Mouse (Mus musculus): ENCODE measurements around the gene Epha8. TPM values are rescaled to one million over a fixed set of nuclear protein-coding genes. Genes with fewer than 3 reads are reported as not detected.

Epha8 gene
- polyA plus RNA-seq (2015; fragmentation: Nextera tagmentation; extraction: Ambion mirVana): 4.6 and 5.1 TPM in 2 replicates

DNA sequence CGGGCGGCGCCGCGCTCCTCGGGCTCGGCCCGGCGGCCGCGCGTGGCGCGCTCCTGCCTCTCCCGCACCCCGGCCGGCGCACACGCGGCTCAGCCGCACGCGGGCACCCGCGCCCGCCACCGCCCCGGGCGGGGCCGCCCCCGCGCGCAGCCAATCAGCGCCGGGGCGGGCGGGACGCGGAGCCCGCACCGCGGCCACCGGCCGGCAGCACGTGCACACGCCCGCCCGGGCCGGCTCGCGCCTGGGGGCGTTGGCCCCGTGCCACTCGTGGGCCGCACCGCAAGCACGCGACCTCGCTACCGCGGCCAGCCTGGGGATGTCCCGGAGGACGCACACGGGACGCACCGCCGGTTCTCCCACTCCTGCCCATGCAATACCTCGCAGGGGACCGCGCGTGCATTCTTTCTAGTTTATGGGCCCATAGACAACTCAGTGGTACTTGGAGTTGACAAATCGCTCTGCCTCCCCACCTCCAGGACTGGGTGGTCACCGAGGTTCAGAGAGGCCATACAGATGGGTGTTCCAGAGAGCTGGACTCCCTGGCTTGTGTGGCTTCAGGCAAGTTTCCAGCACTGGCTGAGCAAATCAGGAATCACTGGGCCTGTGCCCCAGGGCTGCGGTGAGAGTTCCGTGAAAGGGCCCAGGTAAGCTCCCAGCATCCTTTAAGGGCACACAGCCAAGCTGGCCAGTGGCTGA, at the start of gene Epha8:
Gene Epha8 (minus strand): TSS at position 66 of the 696 bp plus-strand sequence.
- WGBS: 2% methylated on average over 59 of the region's 75 CpGs
- Histone ChIP-seq H3K4me3 (peak within 1 kb of the TSS; percentile 55), H3K4me2 (replicated peaks) (peak within 1 kb of the TSS; percentile 90), H3K27ac (replicated peaks) (no peak within 1 kb of the TSS), H3K4me1 (peaks cover 15% of the 10 kb centered on the region), H3K9me3 (no peaks in the 10 kb centered on the region), H3K36me3 (no peaks in the 10 kb centered on the region), H3K27me3 (peaks cover 41% of the 10 kb centered on the region), H3K9ac (replicated peaks) (peak within 1 kb of the TSS; percentile 48)
- ATAC-seq (replicated peaks): peak; percentile 68

DNA sequence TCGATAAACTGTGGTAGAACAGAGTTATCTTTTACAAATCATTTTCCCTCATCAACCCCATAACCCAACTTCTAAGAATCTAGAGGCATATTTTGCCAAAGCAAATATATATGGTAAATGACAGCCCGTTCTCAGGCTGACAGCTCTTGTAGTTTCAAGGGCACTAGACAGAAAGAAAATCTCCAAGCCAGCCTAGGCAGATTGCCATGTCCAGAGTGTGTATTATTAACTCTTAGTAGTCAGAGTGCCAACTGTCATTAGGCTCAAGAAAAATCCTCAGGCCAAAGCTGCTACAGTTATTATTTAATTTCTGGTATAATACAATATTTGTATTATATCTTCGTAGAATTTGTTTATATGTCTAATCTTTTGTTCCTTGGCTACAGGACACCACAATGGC, 45.2 kb upstream of the Epha8 start:
- Histone ChIP-seq H3K36me3 (no peaks in the 10 kb centered on the region), H3K27me3 (no peaks in the 10 kb centered on the region), H3K9me3 (no peaks in the 10 kb centered on the region), H3K4me1 (peaks cover 10% of the 10 kb centered on the region; the same call in 1 of the 2 replicates), H3K9ac (replicated peaks) (no peak overlapping the region), H3K4me3 (no peak overlapping the region), H3K4me2 (replicated peaks) (no peak overlapping the region), H3K27ac (replicated peaks) (no peak overlapping the region)
- no peak for ATAC-seq (replicated peaks)
- WGBS: 69% methylated on average over 3 of the region's 3 CpGs

DNA sequence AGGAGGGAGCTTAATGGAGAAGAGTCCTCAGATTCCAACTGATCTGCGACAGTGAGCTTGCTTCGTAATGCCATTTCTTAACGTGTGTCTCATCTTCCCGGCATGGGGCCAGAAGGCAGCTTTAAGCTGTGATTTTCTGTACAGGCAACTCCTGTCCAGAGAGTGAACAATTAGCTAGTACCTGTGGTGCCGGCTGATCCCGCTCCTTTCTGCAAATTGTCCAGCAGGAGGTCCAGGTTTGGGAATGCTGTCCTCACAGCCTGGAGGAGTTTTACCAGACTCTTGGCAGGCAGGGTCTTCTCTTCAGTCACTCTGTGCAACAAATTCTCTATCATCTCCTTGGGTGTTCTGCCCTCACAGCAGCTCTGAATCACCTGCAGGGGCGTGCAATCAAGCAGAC, 44.4 kb upstream of the Epha8 start:
- Histone ChIP-seq H3K4me1 (peaks cover 10% of the 10 kb centered on the region; the same call in 1 of the 2 replicates), H3K9me3 (no peaks in the 10 kb centered on the region), H3K27ac (replicated peaks) (no peak overlapping the region), H3K27me3 (no peaks in the 10 kb centered on the region), H3K4me3 (no peak overlapping the region), H3K36me3 (peaks cover 2% of the 10 kb centered on the region; the same call in 1 of the 2 replicates), H3K9ac (replicated peaks) (no peak overlapping the region), H3K4me2 (replicated peaks) (no peak overlapping the region)
- no peak for ATAC-seq (replicated peaks)
- WGBS: 55% methylated on average over 7 of the region's 7 CpGs

DNA sequence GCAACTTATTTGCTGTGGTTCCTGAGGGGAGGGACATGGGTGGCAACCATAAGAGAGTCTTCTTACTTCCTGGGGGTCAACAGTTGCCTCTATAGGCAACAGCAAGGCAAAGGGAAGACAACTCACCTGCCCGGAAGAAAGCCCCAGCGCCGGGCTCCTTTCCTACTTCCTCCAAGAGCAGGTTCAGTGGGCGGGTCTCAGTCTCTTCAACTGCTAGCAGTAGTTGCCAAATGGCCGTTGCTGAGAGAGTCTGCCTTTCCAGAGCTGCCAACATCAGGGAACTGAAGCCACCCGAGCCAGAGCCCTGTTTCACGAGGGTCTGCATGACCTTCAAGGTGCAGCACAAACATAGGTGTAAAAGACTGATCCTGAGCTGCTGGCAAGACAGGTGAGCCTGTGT, 41.8 kb upstream of the Epha8 start:
- Histone ChIP-seq H3K27me3 (no peaks in the 10 kb centered on the region), H3K4me1 (peaks cover 10% of the 10 kb centered on the region; the same call in 1 of the 2 replicates), H3K4me2 (replicated peaks) (no peak overlapping the region), H3K9me3 (no peaks in the 10 kb centered on the region), H3K9ac (replicated peaks) (no peak overlapping the region), H3K36me3 (peaks cover 13% of the 10 kb centered on the region), H3K27ac (replicated peaks) (no peak overlapping the region), H3K4me3 (no peak overlapping the region)
- 83% methylated on average over 7 of the region's 7 CpGs for WGBS
- no peak for ATAC-seq (replicated peaks)

DNA sequence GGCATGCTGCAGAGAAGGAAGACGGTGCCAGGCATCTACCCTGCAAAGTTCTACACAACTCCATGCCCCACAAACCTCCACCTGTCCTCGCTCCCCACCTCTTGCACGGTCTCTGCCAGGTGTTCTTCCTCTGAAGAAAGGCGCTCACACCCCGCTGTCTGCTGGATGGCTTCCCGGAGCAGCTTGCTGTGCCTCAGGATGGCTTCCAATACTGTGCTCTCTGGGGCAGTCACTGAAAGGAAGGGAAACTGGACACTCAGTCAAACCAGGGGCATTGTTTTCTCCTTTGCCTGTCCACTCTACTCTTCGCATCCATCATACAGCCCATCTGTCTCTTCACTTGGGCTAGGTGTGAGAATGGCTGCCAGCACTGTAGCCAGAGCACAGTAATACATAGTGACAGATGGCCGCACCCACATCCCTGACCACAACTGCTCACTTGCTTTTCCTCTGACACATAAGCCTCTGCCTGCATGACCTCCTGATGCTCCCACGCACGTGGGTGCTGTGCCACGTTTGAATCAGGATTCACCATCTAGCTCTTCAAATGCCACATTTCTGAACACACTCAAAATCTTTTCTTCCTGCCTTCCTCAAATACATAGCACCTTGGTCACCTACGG, 41.2 kb upstream of the Epha8 start:
- no peak overlapping the region for H3K4me3 ChIP-seq
- no peak overlapping the region for H3K4me2 ChIP-seq (replicated peaks)
- no peak overlapping the region for H3K9ac ChIP-seq (replicated peaks)
- no peak overlapping the region for H3K27ac ChIP-seq (replicated peaks)
- H3K4me1 ChIP-seq: peaks cover 10% of the 10 kb centered on the region; the same call in 1 of the 2 replicates
- H3K36me3 ChIP-seq: peaks cover 13% of the 10 kb centered on the region
- WGBS: 88% methylated on average over 12 of the region's 12 CpGs
- H3K27me3 ChIP-seq: no peaks in the 10 kb centered on the region
- H3K9me3 ChIP-seq: no peaks in the 10 kb centered on the region
- ATAC-seq (replicated peaks): no peak

DNA sequence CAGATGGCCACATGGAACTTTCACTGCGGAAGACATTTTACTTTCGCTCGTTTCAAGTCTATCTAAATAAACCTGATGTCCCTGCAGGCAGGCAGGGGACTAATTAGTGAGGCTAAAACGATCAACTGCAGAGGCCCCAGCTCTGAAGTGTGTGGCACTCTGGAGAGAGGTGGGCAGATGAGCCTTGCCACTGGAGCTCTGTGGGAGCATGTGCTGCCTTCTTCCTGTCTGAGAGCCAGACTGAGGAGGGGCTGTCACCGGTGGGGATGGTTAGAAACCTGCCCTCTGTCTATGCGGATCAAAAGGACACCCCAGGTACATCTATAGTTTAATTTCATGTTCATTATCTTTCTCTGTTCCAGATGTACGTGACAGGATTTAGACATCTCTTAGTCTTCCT, 40.3 kb upstream of the Epha8 start:
- H3K36me3 ChIP-seq: peaks cover 13% of the 10 kb centered on the region
- no peaks in the 10 kb centered on the region for H3K9me3 ChIP-seq
- H3K9ac ChIP-seq (replicated peaks): no peak overlapping the region
- no peak overlapping the region for H3K4me3 ChIP-seq
- H3K27ac ChIP-seq (replicated peaks): no peak overlapping the region
- WGBS: 62% methylated on average over 7 of the region's 7 CpGs
- no peak for ATAC-seq (replicated peaks)
- H3K4me2 ChIP-seq (replicated peaks): no peak overlapping the region
- peaks cover 10% of the 10 kb centered on the region; the same call in 1 of the 2 replicates for H3K4me1 ChIP-seq
- no peaks in the 10 kb centered on the region for H3K27me3 ChIP-seq

DNA sequence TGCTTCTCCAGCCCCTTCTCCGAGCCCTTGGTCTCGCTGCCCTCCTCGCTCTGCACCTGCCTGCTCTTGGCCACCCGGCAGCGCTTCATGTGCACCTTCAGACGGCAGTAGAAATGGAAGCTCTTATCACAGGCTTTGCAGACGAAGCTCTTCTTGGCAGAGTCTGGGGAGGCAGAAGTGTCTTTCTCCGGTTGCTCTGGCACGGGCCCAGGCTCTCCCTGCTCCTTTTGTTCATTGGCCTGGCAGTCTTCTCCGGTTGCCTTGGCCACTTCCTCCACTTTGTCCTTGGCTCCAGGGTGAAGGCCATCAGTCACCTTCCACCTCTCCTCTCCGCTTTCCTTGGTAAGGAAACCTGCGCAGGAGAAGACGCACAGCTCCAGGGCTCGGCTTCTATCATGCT, 38.7 kb upstream of the Epha8 start:
- H3K36me3 ChIP-seq: peaks cover 13% of the 10 kb centered on the region
- no peak overlapping the region for H3K27ac ChIP-seq (replicated peaks)
- ATAC-seq (replicated peaks): no peak
- H3K4me1 ChIP-seq: 0 out of 2 replicates have a peak, but pooled peaks cover 2% of the 10 kb centered on the region
- H3K4me2 ChIP-seq (replicated peaks): no peak overlapping the region
- no peaks in the 10 kb centered on the region for H3K27me3 ChIP-seq
- no peak overlapping the region for H3K4me3 ChIP-seq
- 80% methylated on average over 14 of the region's 14 CpGs for WGBS
- H3K9me3 ChIP-seq: no peaks in the 10 kb centered on the region
- H3K9ac ChIP-seq (replicated peaks): no peak overlapping the region

DNA sequence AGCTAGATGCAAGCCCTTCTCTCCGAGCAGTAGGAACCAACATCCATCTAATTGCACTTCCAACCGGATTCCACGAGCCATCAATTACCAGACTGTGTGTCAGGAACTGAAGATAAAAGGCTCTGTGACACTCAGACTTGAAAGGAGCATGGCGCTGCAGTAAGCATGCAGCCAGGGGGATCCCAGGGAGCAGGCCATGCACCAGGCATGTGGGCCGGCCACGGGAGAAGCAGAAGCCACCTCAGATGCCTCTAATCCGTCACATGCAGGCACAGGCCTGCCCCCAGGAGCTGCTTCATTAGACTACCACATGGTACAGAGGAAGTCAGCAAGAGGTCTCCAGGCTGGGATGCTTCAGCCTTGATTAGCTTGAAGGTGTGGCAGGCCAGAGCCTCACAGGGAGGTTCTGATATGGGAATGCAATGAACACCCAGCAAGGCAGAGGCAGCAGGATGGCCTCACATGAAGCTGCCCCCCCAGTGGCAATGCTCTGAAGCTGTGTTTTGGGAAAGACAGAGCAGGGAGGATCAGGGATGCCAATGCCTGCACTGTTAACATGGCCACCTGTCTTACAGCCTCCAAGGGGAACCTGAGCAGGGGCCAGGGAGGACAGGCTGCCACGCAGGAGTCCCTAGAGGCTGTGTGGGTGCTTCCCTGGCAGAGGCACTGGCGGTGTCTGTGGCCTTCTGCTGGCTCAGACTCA, 25.5 kb upstream of the Epha8 start:
- no peak for ATAC-seq (replicated peaks)
- H3K9ac ChIP-seq (replicated peaks): no peak overlapping the region

DNA sequence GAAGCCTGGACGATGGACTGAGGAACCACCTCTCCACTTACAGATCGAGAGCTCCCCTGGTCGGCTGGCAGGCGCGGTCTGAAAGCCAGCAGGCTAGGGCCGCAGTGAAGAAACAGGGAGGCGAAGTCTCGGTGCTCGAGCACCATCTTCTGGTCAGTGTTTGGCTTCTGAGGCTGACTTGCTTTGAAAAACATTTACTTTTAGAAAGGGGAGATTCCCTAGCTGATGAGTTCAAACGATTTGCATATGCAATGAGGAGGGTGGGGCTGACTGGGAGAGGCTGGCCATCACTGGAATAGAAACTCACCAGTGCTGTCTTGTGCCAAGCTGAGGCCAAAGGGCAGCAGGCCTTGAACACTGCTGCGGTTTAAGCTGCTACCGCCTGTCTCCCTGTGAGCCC, 24.7 kb upstream of the Epha8 start:
- H3K4me1 ChIP-seq: peaks cover 18% of the 10 kb centered on the region
- no peaks in the 10 kb centered on the region for H3K36me3 ChIP-seq
- peak; percentile 53 for ATAC-seq (replicated peaks)
- H3K9ac ChIP-seq (replicated peaks): no peak overlapping the region
- no peaks in the 10 kb centered on the region for H3K9me3 ChIP-seq
- 6% methylated on average over 12 of the region's 12 CpGs for WGBS
- no peaks in the 10 kb centered on the region for H3K27me3 ChIP-seq
- H3K4me3 ChIP-seq: no peak overlapping the region
- no peak overlapping the region for H3K4me2 ChIP-seq (replicated peaks)
- no peak overlapping the region for H3K27ac ChIP-seq (replicated peaks)

More for the DNA sequence above, 25.5 kb upstream of the Epha8 start:
- Histone ChIP-seq H3K4me2 (replicated peaks) (no peak overlapping the region), H3K27me3 (no peaks in the 10 kb centered on the region), H3K27ac (replicated peaks) (no peak overlapping the region), H3K4me3 (no peak overlapping the region), H3K36me3 (no peaks in the 10 kb centered on the region), H3K9me3 (no peaks in the 10 kb centered on the region), H3K4me1 (peaks cover 18% of the 10 kb centered on the region)
- 53% methylated on average over 9 of the region's 9 CpGs for WGBS

DNA sequence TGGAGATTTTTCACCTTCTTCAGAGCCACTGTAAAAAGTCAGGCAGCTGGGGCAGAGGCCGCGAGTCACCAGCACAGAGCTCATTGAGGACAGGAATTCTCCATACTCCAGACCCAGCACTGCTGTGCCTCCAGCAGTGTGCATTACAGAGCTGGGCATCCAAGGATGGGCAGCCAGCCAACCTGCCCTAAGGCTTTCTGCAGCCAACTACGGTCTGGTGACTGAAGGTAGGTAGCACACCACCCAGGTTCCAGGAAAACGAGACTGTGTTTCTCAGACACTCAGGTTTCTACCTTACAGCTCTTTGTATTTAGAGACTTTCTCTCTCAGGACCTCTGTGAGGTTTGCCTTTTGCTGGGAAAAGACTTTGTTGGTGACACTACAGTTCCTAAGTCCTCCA, 24.3 kb upstream of the Epha8 start:
- H3K9ac ChIP-seq (replicated peaks): no peak overlapping the region
- 55% methylated on average over 4 of the region's 4 CpGs for WGBS
- no peaks in the 10 kb centered on the region for H3K27me3 ChIP-seq
- H3K4me1 ChIP-seq: peaks cover 18% of the 10 kb centered on the region
- no peaks in the 10 kb centered on the region for H3K9me3 ChIP-seq
- no peak overlapping the region for H3K27ac ChIP-seq (replicated peaks)
- H3K4me2 ChIP-seq (replicated peaks): no peak overlapping the region
- no peaks in the 10 kb centered on the region for H3K36me3 ChIP-seq
- 0 out of 2 replicates have a peak, but pooled peaks have one; percentile 36 for ATAC-seq (replicated peaks)
- H3K4me3 ChIP-seq: no peak overlapping the region

DNA sequence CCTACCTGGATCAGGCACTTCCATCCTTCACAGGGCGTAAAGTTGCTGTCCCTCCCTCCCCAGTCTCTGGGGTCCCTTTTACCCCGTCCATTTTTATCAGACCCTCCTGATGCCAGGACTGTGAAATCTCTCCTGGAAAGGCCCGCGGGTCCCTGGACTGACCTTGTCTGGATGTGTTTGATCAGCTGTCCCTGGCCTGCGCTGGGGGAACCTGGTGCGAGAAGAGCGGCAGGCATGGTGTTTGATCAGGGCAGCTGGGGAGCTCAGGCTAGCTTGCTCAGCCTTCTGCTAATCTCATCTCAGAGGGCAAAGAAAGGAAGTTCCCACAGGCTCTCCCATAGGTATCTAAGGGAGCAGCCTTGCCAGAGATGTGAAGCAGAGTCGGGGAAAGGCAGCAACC, 20.6 kb upstream of the Epha8 start:
- H3K4me3 ChIP-seq: no peak overlapping the region
- H3K9me3 ChIP-seq: no peaks in the 10 kb centered on the region
- no peak overlapping the region for H3K9ac ChIP-seq (replicated peaks)
- H3K4me1 ChIP-seq: peaks cover 14% of the 10 kb centered on the region
- no peak overlapping the region for H3K4me2 ChIP-seq (replicated peaks)
- ATAC-seq (replicated peaks): no peak
- 71% methylated on average over 8 of the region's 8 CpGs for WGBS
- no peak overlapping the region for H3K27ac ChIP-seq (replicated peaks)
- no peaks in the 10 kb centered on the region for H3K27me3 ChIP-seq
- H3K36me3 ChIP-seq: no peaks in the 10 kb centered on the region

DNA sequence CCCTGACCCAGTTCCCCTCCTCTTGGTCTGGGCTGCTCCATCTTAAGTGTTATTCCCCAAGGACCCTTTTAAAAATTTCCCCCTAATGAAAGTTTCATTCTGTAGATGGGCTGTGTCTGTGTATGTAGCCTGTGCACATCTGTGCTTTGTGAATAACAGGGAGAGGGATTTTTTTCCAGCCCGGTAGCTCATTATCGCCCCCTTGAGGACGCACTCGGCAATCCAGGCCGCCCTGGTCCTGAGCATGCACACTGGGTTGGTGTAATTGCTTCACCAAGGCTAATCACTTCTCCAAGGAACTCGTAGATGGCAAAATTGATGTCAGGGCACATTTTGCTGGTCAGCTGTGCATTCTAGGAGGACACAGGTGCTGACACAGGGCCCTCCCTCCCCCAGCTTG, 14.3 kb upstream of the Epha8 start:
- WGBS: 10% methylated on average over 6 of the region's 6 CpGs
- Histone ChIP-seq H3K9me3 (no peaks in the 10 kb centered on the region), H3K9ac (replicated peaks) (no peak overlapping the region), H3K36me3 (no peaks in the 10 kb centered on the region), H3K4me2 (replicated peaks) (no peak overlapping the region), H3K27me3 (peaks cover 14% of the 10 kb centered on the region; the same call in 1 of the 2 replicates), H3K27ac (replicated peaks) (no peak overlapping the region), H3K4me3 (no peak overlapping the region), H3K4me1 (peaks cover 22% of the 10 kb centered on the region)
- no peak for ATAC-seq (replicated peaks)
